In the genomic region with DNA sequence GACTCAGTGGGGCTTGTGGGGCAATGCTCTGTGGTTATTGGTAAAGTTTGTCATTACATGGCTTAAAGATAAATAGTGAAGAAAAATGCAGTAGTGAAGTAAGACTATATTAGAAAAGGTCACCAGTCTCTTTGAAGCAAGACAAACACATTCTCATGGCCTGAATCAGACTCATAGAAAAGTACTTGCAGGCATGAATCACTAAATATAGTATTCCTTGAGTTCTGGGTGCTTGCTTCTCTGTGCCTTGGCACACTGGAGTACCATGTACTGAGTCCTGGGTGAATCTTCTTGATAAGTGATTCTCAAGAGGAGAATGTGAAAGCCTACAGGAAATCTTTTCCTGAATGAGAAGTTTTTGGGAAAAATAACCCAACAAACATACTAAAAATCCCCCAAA, we compare ENCODE assay signal across 34 mouse cellular contexts.
"Had no signal": no experiment of that assay in that cellular context is flagged by ENCODE, and none has a peak within 500 bp of the region (broad histone marks: within the 10 kb centered on the region; RNA-seq: fewer than 3 reads in every experiment).

No protein-coding gene starts in this region.

- H3K9me3 ChIP-seq: heart, embryonic 12.5 days; heart, embryonic 13.5 days; heart, embryonic 15.5 days; hindbrain, embryonic 10.5 days; hindbrain, embryonic 12.5 days; hindbrain, embryonic 13.5 days; hindbrain, embryonic 15.5 days; intestine, embryonic 15.5 days; kidney, embryonic 15.5 days had no signal

- ATAC-seq: hindbrain, embryonic 16.5 days; hindbrain, postnatal 0 days; inflammation-experienced regulatory T-cells, adult 6 months; intestine, embryonic 15.5 days; intestine, embryonic 16.5 days; intestine, postnatal 0 days had no signal

- H3K27me3 ChIP-seq: heart, embryonic 12.5 days; heart, embryonic 13.5 days; heart, embryonic 15.5 days; hindbrain, embryonic 12.5 days; hindbrain, embryonic 13.5 days; hindbrain, embryonic 15.5 days; intestine, embryonic 15.5 days; kidney, embryonic 15.5 days had no signal

- H3K4me1 ChIP-seq: heart, embryonic 12.5 days; heart, embryonic 13.5 days; heart, embryonic 15.5 days; hindbrain, embryonic 10.5 days; hindbrain, embryonic 12.5 days; hindbrain, embryonic 13.5 days; hindbrain, embryonic 15.5 days; intestine, embryonic 15.5 days; kidney, embryonic 15.5 days had no signal

- H3K27ac ChIP-seq: heart, embryonic 13.5 days; heart, embryonic 15.5 days; hindbrain, embryonic 10.5 days; hindbrain, embryonic 12.5 days; hindbrain, embryonic 13.5 days; hindbrain, embryonic 14.5 days; hindbrain, embryonic 15.5 days; hindbrain, postnatal 0 days; intestine, embryonic 15.5 days; kidney, embryonic 15.5 days; kidney, postnatal 0 days; layer of hippocampus, adult 2 months; left cerebral cortex, adult 2 months had no signal

- DNase-seq: heart, postnatal 10 days; heart, postnatal 14 days; heart, postnatal 36 days; heart, postnatal 4 days; kidney, adult 11 months; kidney, adult 18-20 months; kidney, adult 2 months; kidney, adult 8-10 months; kidney, adult 9 months; kidney, postnatal 10 days; kidney, postnatal 14 days; kidney, postnatal 25 days; kidney, postnatal 36 days; kidney, postnatal 4 days; layer of hippocampus, adult 9-11 months; layer of hippocampus, postnatal 36 days had no signal

- H3K36me3 ChIP-seq: heart, embryonic 12.5 days; heart, embryonic 13.5 days; heart, embryonic 15.5 days; hindbrain, embryonic 10.5 days; hindbrain, embryonic 12.5 days; hindbrain, embryonic 13.5 days; hindbrain, embryonic 15.5 days; intestine, embryonic 15.5 days; kidney, embryonic 15.5 days had no signal

- H3K4me3 ChIP-seq: heart, embryonic 12.5 days; heart, embryonic 13.5 days; heart, embryonic 15.5 days; hindbrain, embryonic 10.5 days; hindbrain, embryonic 12.5 days; hindbrain, embryonic 13.5 days; hindbrain, embryonic 15.5 days; intestine, embryonic 15.5 days; kidney, embryonic 15.5 days; layer of hippocampus, adult 2 months; left cerebral cortex, adult 2 months had no signal
